Comparison of ENCODE assay signal across 24 mouse cellular contexts in genomic region chr6:43661822-43662221, GRCm38 (mm10). TPM values are rescaled to one million over a fixed set of nuclear protein-coding genes. Genes with fewer than 3 reads are reported as not detected.
DNase-seq lines count a peak whose midpoint lies in the region; ATAC-seq and TF ChIP-seq lines count a peak whose summit lies in the region.
"Had no signal": no experiment of that assay in that cellular context is flagged by ENCODE, and none has a peak within 500 bp of the region (broad histone marks: within the 10 kb centered on the region; RNA-seq: fewer than 3 reads in every experiment).

No protein-coding gene starts in this region.

- TF ChIP-seq EP300 in liver, postnatal 0 days (IDR thresholded peaks at IDR 0.05; ENCODE audit: low read depth) = 0 out of 2 replicates have a peak, but pooled peaks have one; percentile 14

- no peak overlapping the region; the same call in 1 of the 2 replicates for H3K27ac ChIP-seq in liver, embryonic 13.5 days
- no peak overlapping the region for H3K27ac ChIP-seq in liver, embryonic 11.5 days (ENCODE audit: low read depth, low read length)
- no peak overlapping the region for H3K27ac ChIP-seq in liver, postnatal 0 days (ENCODE audit: low read depth)
- no peak overlapping the region for H3K27ac ChIP-seq in hindbrain, embryonic 16.5 days (ENCODE audit: low read depth, low read length)
- H3K27ac ChIP-seq: forebrain, embryonic 10.5 days; forebrain, embryonic 13.5 days; heart, adult 2 months; heart, embryonic 10.5 days; heart, embryonic 13.5 days; hindbrain, embryonic 14.5 days had no signal

- H3K36me3 ChIP-seq in liver, embryonic 13.5 days = no peaks in the 10 kb centered on the region
- H3K36me3 ChIP-seq in liver, embryonic 11.5 days (ENCODE audit: control insufficient read depth, insufficient read depth, low read length) = no peaks in the 10 kb centered on the region
- H3K36me3 ChIP-seq in liver, postnatal 0 days (replicated peaks; ENCODE audit: insufficient read depth, low read length) = no peaks in the 10 kb centered on the region; the same call in 1 of the 2 replicates
- no peaks in the 10 kb centered on the region for H3K36me3 ChIP-seq in hindbrain, embryonic 16.5 days (ENCODE audit: control insufficient read depth, insufficient read depth, low read length)
- H3K36me3 ChIP-seq: forebrain, embryonic 10.5 days; heart, embryonic 10.5 days; heart, embryonic 13.5 days had no signal

- DNase-seq in liver, embryonic 13.5 days = no peak
- DNase-seq in liver, embryonic 11.5 days (ENCODE audit: low spot score) = no peak
- DNase-seq in c-Kit-positive CD71-positive TER-119-negative erythroid progenitor cells, embryonic 14.5 days (ENCODE audit: low read depth) = peak; percentile 25
- no peak for DNase-seq in liver, postnatal 0 days
- DNase-seq in layer of hippocampus, adult 8-10 months (ENCODE audit: low spot score in 2 of 2) = no peak
- no peak for DNase-seq in lung, postnatal 14 days
- DNase-seq: adrenal gland, postnatal 14 days; cerebellum, adult 18-20 months; cerebellum, adult 9-10 months; cerebellum, postnatal 14 days; gastrocnemius, postnatal 10 days; gastrocnemius, postnatal 36 days; heart, adult 2 months; heart, postnatal 14 days; heart, postnatal 4 days had no signal

- no peak overlapping the region for H3K4me2 ChIP-seq in liver, embryonic 13.5 days
- H3K4me2 ChIP-seq in liver, embryonic 11.5 days = no peak overlapping the region
- H3K4me2 ChIP-seq in liver, postnatal 0 days (ENCODE audit: low read depth, low read length) = no peak overlapping the region
- no peak overlapping the region for H3K4me2 ChIP-seq in hindbrain, embryonic 16.5 days (ENCODE audit: low read length)
- H3K4me2 ChIP-seq: forebrain, embryonic 13.5 days; heart, embryonic 13.5 days; hindbrain, embryonic 14.5 days had no signal

- 0 out of 2 replicates have a peak overlapping the region, but pooled peaks have one; percentile 6 for H3K9ac ChIP-seq in liver, embryonic 13.5 days
- H3K9ac ChIP-seq in liver, embryonic 11.5 days (ENCODE audit: low read depth, low read length) = no peak overlapping the region
- no peak overlapping the region for H3K9ac ChIP-seq in liver, postnatal 0 days (replicated peaks)
- H3K9ac ChIP-seq in hindbrain, embryonic 16.5 days (ENCODE audit: low read depth, low read length) = no peak overlapping the region
- H3K9ac ChIP-seq: forebrain, embryonic 13.5 days; heart, embryonic 13.5 days; hindbrain, embryonic 14.5 days had no signal

- H3K4me3 ChIP-seq in liver, embryonic 13.5 days (replicated peaks) = no peak overlapping the region
- no peak overlapping the region for H3K4me3 ChIP-seq in liver, embryonic 11.5 days (ENCODE audit: low read depth, low read length)
- no peak overlapping the region for H3K4me3 ChIP-seq in liver, postnatal 0 days (ENCODE audit: low read depth, low read length)
- H3K4me3 ChIP-seq in hindbrain, embryonic 16.5 days (ENCODE audit: low read length) = no peak overlapping the region
- H3K4me3 ChIP-seq: forebrain, embryonic 10.5 days; forebrain, embryonic 13.5 days; heart, adult 2 months; heart, embryonic 10.5 days; heart, embryonic 13.5 days had no signal

- 56% methylated on average over 2 of the region's 2 CpGs for WGBS in liver, embryonic 13.5 days (ENCODE audit: insufficient replicate concordance)
- 72% methylated on average over 2 of the region's 2 CpGs for WGBS in liver, embryonic 11.5 days
- 64% methylated on average over 2 of the region's 2 CpGs for WGBS in liver, postnatal 0 days (ENCODE audit: insufficient replicate concordance)
- 88% methylated on average over 2 of the region's 2 CpGs for WGBS in hindbrain, embryonic 16.5 days

- H3K9me3 ChIP-seq in liver, embryonic 13.5 days (replicated peaks) = no peaks in the 10 kb centered on the region
- no peaks in the 10 kb centered on the region for H3K9me3 ChIP-seq in liver, embryonic 11.5 days (ENCODE audit: control insufficient read depth, low read length)
- H3K9me3 ChIP-seq in liver, postnatal 0 days (ENCODE audit: low read length) = no peaks in the 10 kb centered on the region
- no peaks in the 10 kb centered on the region for H3K9me3 ChIP-seq in hindbrain, embryonic 16.5 days (ENCODE audit: control insufficient read depth, low read length)
- H3K9me3 ChIP-seq: forebrain, embryonic 10.5 days; forebrain, embryonic 13.5 days; heart, embryonic 10.5 days; heart, embryonic 13.5 days had no signal

- ATAC-seq in liver, embryonic 13.5 days (ENCODE audit: low read depth) = no peak; the same call in 1 of the 2 replicates
- ATAC-seq in liver, embryonic 11.5 days (replicated peaks; ENCODE audit: low FRiP score) = no peak
- no peak for ATAC-seq in liver, postnatal 0 days
- no peak for ATAC-seq in hindbrain, embryonic 16.5 days
- ATAC-seq: CD4-positive, CD25-positive, alpha-beta regulatory T cell, adult 4 months; forebrain, embryonic 13.5 days; forebrain, embryonic 16.5 days; Patski had no signal

- H3K4me1 ChIP-seq in liver, embryonic 13.5 days (replicated peaks) = peaks cover 74% of the 10 kb centered on the region
- H3K4me1 ChIP-seq in liver, embryonic 11.5 days (replicated peaks; ENCODE audit: control insufficient read depth, insufficient read depth, low read length) = 0 out of 2 replicates have a peak, but pooled peaks cover 3% of the 10 kb centered on the region
- H3K4me1 ChIP-seq in liver, postnatal 0 days (ENCODE audit: insufficient read depth) = peaks cover 36% of the 10 kb centered on the region
- 0 out of 2 replicates have a peak, but pooled peaks cover 2% of the 10 kb centered on the region for H3K4me1 ChIP-seq in hindbrain, embryonic 16.5 days (ENCODE audit: control insufficient read depth, insufficient read depth, low read depth, low read length)
- H3K4me1 ChIP-seq: heart, embryonic 10.5 days had no signal

- H3K27me3 ChIP-seq in liver, embryonic 13.5 days = no peaks in the 10 kb centered on the region
- no peaks in the 10 kb centered on the region for H3K27me3 ChIP-seq in liver, embryonic 11.5 days (replicated peaks; ENCODE audit: control insufficient read depth, insufficient read depth, low read length)
- no peaks in the 10 kb centered on the region for H3K27me3 ChIP-seq in liver, postnatal 0 days (ENCODE audit: insufficient read depth, low read length)
- H3K27me3 ChIP-seq in hindbrain, embryonic 16.5 days (replicated peaks; ENCODE audit: control insufficient read depth, insufficient read depth, low read length) = no peaks in the 10 kb centered on the region
- H3K27me3 ChIP-seq: forebrain, embryonic 13.5 days; heart, embryonic 13.5 days; Patski had no signal

- no peak for TF ChIP-seq CTCF in liver, postnatal 0 days (IDR thresholded peaks at IDR 0.05; ENCODE audit: low read depth)

RNA-seq across cellular contexts. Expression of gene Tpk1, which starts 4.3 kb away (rescaled TPM):
- 6.8 and 6.9 TPM in 2 replicates for polyA plus RNA-seq in liver, embryonic 13.5 days (2015; fragmentation: Nextera tagmentation; extraction: Ambion mirVana)
- 10.0 and 11.9 TPM in 2 replicates for polyA plus RNA-seq in liver, embryonic 11.5 days (2014; fragmentation: Nextera tagmentation; extraction: Ambion mirVana)
- 7.4 and 8.0 TPM in 2 replicates for polyA plus RNA-seq in liver, postnatal 0 days (2015; fragmentation: Nextera tagmentation; extraction: Ambion mirVana)
- total RNA-seq in layer of hippocampus, adult 8-10 months (2022) = 10 to 100 TPM in 1 of 4 experiments, 1 to 10 TPM in 3; 2.1 to 10.6 (median 4.0) TPM
- 6.5 and 6.6 TPM in 2 replicates for polyA plus RNA-seq in hindbrain, embryonic 16.5 days (2015; fragmentation: Nextera tagmentation; extraction: Ambion mirVana)
